Mouse (Mus musculus): ENCODE measurements at regions not wholly inside any gene's neighbourhood (a gene's known extent, or its start where the extent isn't known, plus 50 kb on each side); places are given as distances from the start of the nearest gene placed in this dataset.

DNA sequence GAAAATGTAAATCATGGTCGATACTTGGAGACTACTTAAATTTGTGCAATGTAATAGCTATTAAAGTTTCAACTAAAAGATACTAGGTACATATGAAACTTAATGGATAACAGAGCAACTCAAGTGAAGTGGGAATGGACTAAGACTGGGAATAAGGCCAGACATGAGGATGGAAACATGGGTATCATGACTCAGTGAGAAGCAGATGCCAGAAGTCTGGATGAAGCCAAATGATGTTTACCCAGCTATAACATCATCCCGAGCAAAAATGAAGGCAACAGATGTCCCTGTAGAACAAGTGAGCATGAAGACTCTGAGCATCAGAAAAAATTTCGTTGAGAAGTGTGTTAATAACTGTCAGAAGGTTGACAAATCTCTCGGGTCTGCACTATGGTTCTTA, 169.7 kb downstream of the Cenpw start:
- H3K4me1 ChIP-seq (ENCODE audit: control insufficient read depth, insufficient read depth, low read length), result no peaks in the 10 kb centered on the region
- no peak for DNase-seq
- H3K4me3 ChIP-seq (ENCODE audit: insufficient read depth, low read depth, low read length), result no peak overlapping the region
- WGBS, result 62% methylated on average over 4 of the region's 4 CpGs
- H3K27ac ChIP-seq (ENCODE audit: insufficient read depth, low read depth, low read length), result no peak overlapping the region
- no peaks in the 10 kb centered on the region for H3K27me3 ChIP-seq (replicated peaks; ENCODE audit: control insufficient read depth, insufficient read depth, low read length)
- no peaks in the 10 kb centered on the region for H3K36me3 ChIP-seq (ENCODE audit: control insufficient read depth, insufficient read depth, low read length)
- TF ChIP-seq POLR2A (IDR thresholded peaks at IDR 0.05; ENCODE audit: low read depth, low read length), result no peak
- TF ChIP-seq CTCF (conservative IDR thresholded peaks at IDR 0.05; ENCODE audit: insufficient read depth, insufficient read length, low read depth, low read length), result no peak

DNA sequence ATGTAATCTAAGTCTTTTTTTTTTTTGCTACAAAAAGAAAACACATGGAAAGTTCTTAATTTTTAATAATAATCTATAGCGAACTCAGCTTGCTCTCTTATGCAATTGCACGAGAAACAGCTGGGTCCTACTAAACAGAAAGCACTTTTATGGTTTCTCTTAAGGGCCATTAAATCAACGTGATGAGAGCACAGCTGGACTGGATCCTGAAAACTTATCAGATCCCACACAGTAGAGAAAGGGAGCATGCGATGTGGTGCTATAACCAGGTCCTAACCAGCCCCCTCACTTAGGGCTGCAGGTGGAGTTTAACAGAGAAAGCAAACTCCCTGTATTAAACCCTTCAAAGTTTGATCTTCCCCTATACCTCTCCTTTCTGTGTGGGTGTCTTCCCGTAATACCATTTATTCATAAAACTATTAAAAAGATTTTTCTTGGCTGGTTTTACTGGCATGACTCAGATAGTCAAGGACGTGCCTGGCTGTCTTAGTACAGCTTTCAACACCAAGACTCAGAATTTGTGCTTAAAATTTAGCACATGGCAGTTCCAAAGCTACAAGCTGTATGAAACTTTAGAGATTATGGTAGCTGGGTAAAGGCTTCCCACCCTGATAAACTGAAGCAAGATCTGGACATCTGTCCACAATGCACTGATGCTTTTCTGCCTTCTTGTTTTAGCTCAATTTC, 197.3 kb downstream of the Cenpw start:
- no peaks in the 10 kb centered on the region for H3K27me3 ChIP-seq (replicated peaks; ENCODE audit: control insufficient read depth, insufficient read depth, low read length)
- WGBS, result 33% methylated on average over 6 of the region's 6 CpGs
- no peak overlapping the region for H3K4me3 ChIP-seq (ENCODE audit: insufficient read depth, low read depth, low read length)
- no peaks in the 10 kb centered on the region for H3K36me3 ChIP-seq (ENCODE audit: control insufficient read depth, insufficient read depth, low read length)
- DNase-seq, result no peak
- H3K4me1 ChIP-seq (ENCODE audit: control insufficient read depth, insufficient read depth, low read length), result no peaks in the 10 kb centered on the region
- no peak for TF ChIP-seq POLR2A (IDR thresholded peaks at IDR 0.05; ENCODE audit: low read depth, low read length)
- no peak for TF ChIP-seq CTCF (conservative IDR thresholded peaks at IDR 0.05; ENCODE audit: insufficient read depth, insufficient read length, low read depth, low read length)
- H3K27ac ChIP-seq (ENCODE audit: insufficient read depth, low read depth, low read length), result no peak overlapping the region

DNA sequence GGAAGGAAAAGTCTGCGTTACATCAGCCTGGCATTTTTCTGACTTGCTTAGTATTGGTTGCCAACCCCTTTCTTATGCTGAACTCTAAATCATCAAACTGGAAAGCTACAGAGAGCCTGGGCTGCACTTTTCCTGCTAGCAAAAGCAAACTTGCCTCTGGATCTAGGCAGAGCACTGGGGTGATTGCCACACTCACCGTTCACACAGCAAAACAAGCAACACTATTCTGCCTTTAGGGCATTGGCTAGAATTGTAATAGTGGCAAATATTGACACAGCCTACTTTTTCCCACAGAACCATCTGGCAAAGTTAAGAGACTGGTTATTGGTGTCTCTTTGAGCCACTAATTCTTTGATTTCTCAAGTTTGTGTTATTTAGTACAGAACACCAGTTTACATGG, 199.5 kb downstream of the Cenpw start:
- no peak for DNase-seq
- no peak for TF ChIP-seq CTCF (conservative IDR thresholded peaks at IDR 0.05; ENCODE audit: insufficient read depth, insufficient read length, low read depth, low read length)
- no peak for TF ChIP-seq POLR2A (IDR thresholded peaks at IDR 0.05; ENCODE audit: low read depth, low read length)
- Histone ChIP-seq H3K36me3 (ENCODE audit: control insufficient read depth, insufficient read depth, low read length) (no peaks in the 10 kb centered on the region), H3K27ac (ENCODE audit: insufficient read depth, low read depth, low read length) (no peak overlapping the region), H3K4me3 (ENCODE audit: insufficient read depth, low read depth, low read length) (no peak overlapping the region), H3K4me1 (ENCODE audit: control insufficient read depth, insufficient read depth, low read length) (no peaks in the 10 kb centered on the region), H3K27me3 (replicated peaks; ENCODE audit: control insufficient read depth, insufficient read depth, low read length) (no peaks in the 10 kb centered on the region)
- WGBS, result 66% methylated on average over 2 of the region's 2 CpGs

DNA sequence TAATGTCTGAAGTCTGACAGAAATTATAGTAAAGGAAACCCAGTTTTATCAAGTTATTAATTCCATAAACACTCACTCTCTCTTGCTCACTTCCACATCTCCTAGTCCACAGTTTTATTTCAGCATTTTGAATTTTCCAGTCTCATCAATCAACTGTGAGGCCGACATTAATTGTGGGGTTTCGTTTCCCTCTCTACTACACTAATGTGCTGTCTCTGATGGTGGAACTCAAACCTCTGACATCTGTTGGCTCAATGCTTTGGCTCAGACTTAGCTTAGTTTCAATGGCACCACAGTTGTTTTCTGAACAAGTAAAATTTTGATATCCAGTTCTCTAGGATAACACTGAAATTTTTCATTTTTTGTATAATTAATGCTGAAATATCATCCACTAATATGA, 218.8 kb downstream of the Cenpw start:
- DNase-seq, result no peak
- TF ChIP-seq CTCF (conservative IDR thresholded peaks at IDR 0.05; ENCODE audit: insufficient read depth, insufficient read length, low read depth, low read length) (no peak), POLR2A (IDR thresholded peaks at IDR 0.05; ENCODE audit: low read depth, low read length) (no peak)
- Histone ChIP-seq H3K4me3 (ENCODE audit: insufficient read depth, low read depth, low read length) (no peak overlapping the region), H3K36me3 (ENCODE audit: control insufficient read depth, insufficient read depth, low read length) (no peaks in the 10 kb centered on the region), H3K4me1 (ENCODE audit: control insufficient read depth, insufficient read depth, low read length) (no peaks in the 10 kb centered on the region), H3K27ac (ENCODE audit: insufficient read depth, low read depth, low read length) (no peak overlapping the region), H3K27me3 (replicated peaks; ENCODE audit: control insufficient read depth, insufficient read depth, low read length) (no peaks in the 10 kb centered on the region)
- WGBS, result 43% methylated on average over 2 of the region's 2 CpGs

All from kidney, adult 2 months (tissue).